Mouse (Mus musculus) urinary bladder, postnatal 14 days (tissue): ENCODE measurements around the gene Ncam1.

Experiments
- DNase-seq: peaks from one replicate; pipeline ENCODE4 v3.0.0; 2021; ENCODE audit warnings: low spot score

The Ncam1 gene

GRCm38 (mm10) chr9:49565846-49566245, 232.9 kb downstream of the Ncam1 start:
- no peak for DNase-seq

- DNase-seq: no peak
Observed at GRCm38 (mm10) chr9:49558941-49559340, 239.8 kb downstream of the Ncam1 start.

- DNase-seq: no peak
Observed at GRCm38 (mm10) chr9:49551353-49551752, 247.4 kb downstream of the Ncam1 start.

- DNase-seq: no peak
Observed at GRCm38 (mm10) chr9:49542593-49542992, 256.1 kb downstream of the Ncam1 start.

- DNase-seq: peak; percentile 4
Observed at GRCm38 (mm10) chr9:49537814-49538213, 260.9 kb downstream of the Ncam1 start.

- no peak for DNase-seq
Observed at GRCm38 (mm10) chr9:49536593-49536992, 262.1 kb downstream of the Ncam1 start.

GRCm38 (mm10) chr9:49534958-49535357, 263.8 kb downstream of the Ncam1 start:
- no peak for DNase-seq

GRCm38 (mm10) chr9:49533912-49534491, 264.7 kb downstream of the Ncam1 start:
- no peak for DNase-seq

- no peak for DNase-seq
Observed at GRCm38 (mm10) chr9:49533455-49533854, 265.3 kb downstream of the Ncam1 start.

- no peak for DNase-seq
Observed at GRCm38 (mm10) chr9:49531833-49532232, 266.9 kb downstream of the Ncam1 start.

- no peak for DNase-seq
Observed at GRCm38 (mm10) chr9:49531257-49531656, 267.5 kb downstream of the Ncam1 start.

GRCm38 (mm10) chr9:49530739-49531138, 268.0 kb downstream of the Ncam1 start:
- no peak for DNase-seq

- DNase-seq: no peak
Observed at GRCm38 (mm10) chr9:49529366-49529959, 269.3 kb downstream of the Ncam1 start.

GRCm38 (mm10) chr9:49528943-49529342, 269.8 kb downstream of the Ncam1 start:
- no peak for DNase-seq

- no peak for DNase-seq
Observed at GRCm38 (mm10) chr9:49528026-49528425, 270.7 kb downstream of the Ncam1 start.

GRCm38 (mm10) chr9:49527340-49527739, 271.4 kb downstream of the Ncam1 start:
- no peak for DNase-seq

- no peak for DNase-seq
Observed at GRCm38 (mm10) chr9:49524721-49525120, 274.0 kb downstream of the Ncam1 start.

GRCm38 (mm10) chr9:49523881-49524280, 274.8 kb downstream of the Ncam1 start:
- no peak for DNase-seq

GRCm38 (mm10) chr9:49514306-49514705, 284.4 kb downstream of the Ncam1 start:
- no peak for DNase-seq

GRCm38 (mm10) chr9:49510666-49511065, 288.1 kb downstream of the Ncam1 start:
- DNase-seq: no peak

- DNase-seq: no peak
Observed at GRCm38 (mm10) chr9:49509628-49510027, 289.1 kb downstream of the Ncam1 start.

- DNase-seq: no peak
Observed at GRCm38 (mm10) chr9:49509094-49509493, 289.6 kb downstream of the Ncam1 start.

- DNase-seq: no peak
Observed at GRCm38 (mm10) chr9:49507829-49508585, 290.7 kb downstream of the Ncam1 start.
